Mouse (Mus musculus): ENCODE results near the gene Wdr26. TPM values are rescaled to one million over a fixed set of nuclear protein-coding genes. Genes with fewer than 3 reads are reported as not detected.
A peak's percentile ranks its signal among the peaks of the same experiment; 100 is the strongest.

Wdr26 gene
- total RNA-seq, 2 experiments from 2014 or later: 118 to 125 TPM

DNA sequence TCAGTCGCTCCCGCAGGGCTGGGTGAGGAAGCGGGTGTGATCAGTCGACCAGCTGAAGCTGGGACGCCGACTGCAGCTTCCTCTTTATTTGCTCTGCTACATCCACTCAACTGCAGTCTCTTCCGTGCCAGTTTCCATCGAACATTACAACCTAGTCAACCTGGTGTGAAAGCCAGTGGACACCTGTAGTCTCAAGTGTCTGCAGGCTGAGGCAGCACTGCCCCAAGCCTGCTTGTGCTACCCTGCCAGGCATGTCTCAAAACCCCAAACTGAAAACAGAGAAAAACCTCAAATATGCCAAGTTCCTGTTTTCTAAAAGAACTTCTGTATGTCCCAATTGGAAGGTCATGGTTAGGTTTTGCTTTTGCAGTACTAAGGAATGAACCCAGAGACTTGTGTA lies 41.6 kb downstream of the Wdr26 start:
- DNase-seq (ENCODE audit: low spot score in 2 of 2): no peak

DNA sequence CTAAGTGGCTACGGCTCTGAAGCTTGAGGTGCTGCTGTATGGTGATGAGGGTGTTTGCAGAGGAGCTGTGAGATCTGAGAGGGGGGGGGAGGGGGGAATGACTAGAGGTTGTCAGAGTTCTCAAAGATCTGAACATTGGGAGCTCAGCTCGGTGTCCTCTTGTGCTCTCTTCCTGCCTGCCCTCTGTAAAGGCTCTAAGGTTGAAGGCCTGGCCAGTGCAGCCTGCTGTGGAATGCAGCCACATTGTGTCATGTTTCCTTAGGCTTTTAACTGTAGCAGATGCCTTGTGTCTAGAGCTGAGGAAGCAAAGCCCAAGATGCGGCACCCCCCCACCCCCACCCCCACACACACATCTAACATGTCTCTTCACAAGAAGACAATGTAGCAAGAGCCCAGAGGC lies 43.4 kb downstream of the Wdr26 start:
- no peak for DNase-seq (ENCODE audit: low spot score in 2 of 2)

DNA sequence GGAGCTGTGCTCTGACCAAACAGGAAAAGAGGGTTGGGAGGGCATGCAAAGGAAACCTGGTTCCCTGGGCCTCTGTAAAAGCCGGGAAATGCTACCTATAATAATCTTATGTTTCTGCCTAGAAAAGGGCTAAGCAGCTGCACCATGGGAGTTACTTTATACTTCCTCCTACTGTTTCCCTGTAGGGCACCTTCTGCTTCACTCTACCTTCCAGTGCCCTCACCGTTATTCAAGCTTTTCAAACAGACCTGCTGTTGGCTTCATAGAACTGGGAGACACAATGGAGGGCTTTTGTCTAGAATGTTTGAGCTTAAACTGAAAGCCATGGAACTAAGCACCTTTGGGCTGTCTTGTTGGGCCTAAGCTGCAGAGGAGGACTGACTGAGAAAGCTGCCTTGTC lies 44.0 kb downstream of the Wdr26 start:
- DNase-seq (ENCODE audit: low spot score in 2 of 2): no peak

DNA sequence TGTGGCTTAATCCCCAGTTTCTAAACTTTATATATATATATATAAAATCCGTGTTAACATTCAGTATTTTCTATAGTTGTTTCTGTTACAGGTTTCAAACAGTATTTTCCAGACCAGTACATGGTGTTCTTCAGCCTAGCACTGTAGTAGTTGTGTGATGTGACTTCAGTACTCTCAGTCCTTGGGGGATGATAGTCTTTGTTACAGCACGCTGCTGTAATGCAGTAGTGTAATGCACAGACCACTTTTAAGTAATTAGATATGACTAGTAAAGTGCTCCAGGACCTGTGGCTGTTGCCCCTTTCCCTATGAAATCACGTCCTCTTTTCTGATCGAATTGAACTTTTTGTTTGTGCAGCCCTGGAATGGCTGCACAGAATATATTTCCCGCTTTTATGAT lies 60.3 kb downstream of the Wdr26 start:
- DNase-seq (ENCODE audit: low spot score in 2 of 2): no peak

DNA sequence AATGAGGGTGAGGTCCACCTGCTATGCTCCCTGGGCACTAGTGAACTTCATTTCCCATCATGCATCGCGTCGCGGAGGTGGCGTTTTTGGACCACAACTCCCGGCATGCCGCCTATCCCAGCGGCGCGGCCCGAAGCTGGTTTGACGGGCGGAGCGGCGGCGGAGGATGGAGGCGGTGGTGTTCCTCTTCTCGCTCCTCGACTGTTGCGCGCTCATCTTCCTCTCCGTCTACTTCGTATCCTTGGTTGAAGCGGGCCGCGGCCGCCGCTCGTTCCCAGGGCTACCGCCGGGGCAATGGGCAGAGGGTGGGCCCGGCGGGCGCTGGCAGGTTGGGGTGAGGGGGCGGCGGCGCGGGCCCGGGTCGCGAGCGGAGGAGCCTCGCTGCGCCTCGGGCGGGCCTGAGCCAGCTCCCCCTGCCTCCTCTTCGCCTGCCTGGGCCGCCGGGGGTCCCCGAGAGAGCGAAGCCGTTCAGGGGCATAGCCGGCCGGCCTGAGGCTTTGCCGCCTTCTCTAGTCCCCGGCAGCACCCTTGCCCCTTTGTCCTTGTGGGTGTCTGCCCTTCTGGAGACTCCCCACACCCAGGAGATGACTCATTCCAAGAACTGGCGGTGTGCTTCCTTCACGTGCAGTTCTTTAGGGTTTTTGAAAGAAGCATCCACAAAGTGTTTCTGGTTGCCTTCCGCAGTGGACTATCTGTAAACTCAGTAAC lies 60.8 kb downstream of the Wdr26 start:
- peak; percentile 75 to 92 for DNase-seq (ENCODE audit: low spot score in 2 of 2)

DNA sequence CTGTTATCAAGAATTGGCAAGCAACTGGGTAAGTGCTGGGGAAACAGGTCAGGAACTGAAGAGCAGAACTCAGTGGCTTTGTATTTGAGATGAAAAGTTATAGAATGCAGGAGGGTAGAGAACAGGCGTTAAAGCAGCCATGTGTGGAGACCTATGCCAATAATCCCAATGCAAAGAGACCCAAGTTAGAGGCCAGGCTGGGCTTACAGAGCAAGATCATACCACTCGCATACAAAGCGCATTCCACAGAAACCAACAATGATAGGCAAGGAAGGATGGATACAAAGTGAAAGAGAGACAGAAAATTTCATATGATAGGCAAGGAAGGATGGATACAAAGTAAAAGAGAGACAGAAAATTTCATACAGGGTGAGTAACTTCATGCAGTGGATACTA lies 61.4 kb downstream of the Wdr26 start:
- no peak for DNase-seq (ENCODE audit: low spot score in 2 of 2)

DNA sequence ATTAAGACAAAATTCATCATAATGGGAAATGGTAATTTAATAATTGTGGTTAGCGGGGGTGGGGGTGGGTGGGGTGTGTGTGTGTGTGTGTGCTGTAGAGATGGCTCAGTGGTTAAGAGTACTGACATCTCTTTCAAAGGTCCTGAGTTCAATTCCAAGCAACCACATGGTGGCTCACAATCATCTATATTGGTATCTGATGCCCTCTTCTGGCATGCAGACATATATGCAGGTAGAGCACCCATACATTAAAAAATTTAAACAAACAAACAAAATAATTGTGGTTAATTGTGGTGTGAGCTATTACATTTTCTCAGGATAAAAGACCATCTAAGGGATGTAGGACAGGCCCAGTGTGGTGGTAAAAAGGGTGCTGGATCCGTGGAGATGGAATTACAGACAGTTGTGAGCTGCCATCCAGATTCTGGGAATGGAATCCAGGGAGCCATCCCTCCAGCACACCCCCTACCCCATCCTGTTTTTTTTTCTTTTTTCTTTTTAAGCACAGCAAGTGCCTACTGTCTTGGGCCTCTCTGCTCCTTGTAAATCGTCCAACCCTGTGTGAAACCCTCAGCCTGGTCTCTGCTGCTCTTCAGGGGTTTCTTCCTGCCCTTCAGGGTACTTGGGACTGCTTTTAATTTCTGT lies 62.3 kb downstream of the Wdr26 start:
- DNase-seq (ENCODE audit: low spot score in 2 of 2): no peak

DNA sequence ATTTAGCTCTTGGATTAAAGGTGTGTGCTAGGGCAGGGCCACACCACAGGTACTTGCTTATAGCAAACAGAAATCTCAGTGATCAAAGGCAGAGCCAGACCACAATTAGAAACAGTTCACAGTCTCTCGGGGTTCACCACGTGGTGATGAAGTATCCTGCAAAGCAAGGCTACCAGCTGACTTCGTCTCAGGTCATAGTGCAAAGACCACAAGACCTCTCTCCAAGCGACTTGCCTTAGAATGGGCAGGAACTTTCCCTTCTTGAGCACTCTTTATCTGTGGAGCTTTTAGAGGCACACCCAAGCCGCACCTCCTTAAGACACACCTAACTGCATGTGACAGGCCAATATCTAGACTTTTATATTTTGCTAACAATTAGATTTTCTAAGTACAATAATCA lies 63.3 kb downstream of the Wdr26 start:
- no peak for DNase-seq (ENCODE audit: low spot score in 2 of 2)

DNA sequence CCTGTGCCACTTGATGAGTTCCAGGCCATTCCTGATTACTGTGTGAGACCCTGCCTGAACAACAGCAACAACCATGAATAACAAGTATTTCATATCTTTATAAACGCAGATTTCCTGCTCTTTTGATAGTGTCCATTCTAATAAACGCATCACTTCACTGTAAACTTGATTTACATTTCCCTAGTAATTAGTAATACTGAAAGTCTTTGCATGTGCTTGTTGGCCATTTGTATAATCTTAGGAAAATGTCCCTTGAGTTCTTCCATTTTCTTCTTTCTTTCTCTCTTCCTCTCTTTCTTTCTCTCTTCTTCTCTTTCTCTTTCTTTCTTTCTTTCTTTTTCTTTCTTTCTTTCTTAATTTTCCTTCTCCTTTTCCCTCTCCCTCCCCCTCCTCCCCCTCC lies 65.6 kb downstream of the Wdr26 start:
- no peak for DNase-seq (ENCODE audit: low spot score in 2 of 2)

DNA sequence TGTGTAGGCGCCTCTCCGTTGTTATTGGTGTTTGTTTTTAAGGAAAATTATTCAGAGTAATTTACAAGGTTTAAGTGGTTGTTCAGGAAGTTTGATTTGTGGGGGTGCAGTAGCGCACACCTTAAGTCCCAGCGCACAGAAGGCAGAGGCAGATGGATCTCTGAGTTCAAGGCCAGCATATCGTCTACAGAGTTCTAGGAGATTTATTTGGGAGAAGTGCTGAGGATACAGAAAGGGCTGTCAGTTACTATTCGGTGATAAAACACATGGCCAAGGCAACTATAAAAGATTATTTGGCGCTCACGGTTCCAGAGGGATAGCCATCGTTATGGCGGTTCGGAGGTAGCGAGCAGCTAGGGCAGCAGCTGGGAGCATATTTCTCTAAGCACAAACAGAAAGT lies 66.8 kb downstream of the Wdr26 start:
- DNase-seq (ENCODE audit: low spot score in 2 of 2): no peak

DNA sequence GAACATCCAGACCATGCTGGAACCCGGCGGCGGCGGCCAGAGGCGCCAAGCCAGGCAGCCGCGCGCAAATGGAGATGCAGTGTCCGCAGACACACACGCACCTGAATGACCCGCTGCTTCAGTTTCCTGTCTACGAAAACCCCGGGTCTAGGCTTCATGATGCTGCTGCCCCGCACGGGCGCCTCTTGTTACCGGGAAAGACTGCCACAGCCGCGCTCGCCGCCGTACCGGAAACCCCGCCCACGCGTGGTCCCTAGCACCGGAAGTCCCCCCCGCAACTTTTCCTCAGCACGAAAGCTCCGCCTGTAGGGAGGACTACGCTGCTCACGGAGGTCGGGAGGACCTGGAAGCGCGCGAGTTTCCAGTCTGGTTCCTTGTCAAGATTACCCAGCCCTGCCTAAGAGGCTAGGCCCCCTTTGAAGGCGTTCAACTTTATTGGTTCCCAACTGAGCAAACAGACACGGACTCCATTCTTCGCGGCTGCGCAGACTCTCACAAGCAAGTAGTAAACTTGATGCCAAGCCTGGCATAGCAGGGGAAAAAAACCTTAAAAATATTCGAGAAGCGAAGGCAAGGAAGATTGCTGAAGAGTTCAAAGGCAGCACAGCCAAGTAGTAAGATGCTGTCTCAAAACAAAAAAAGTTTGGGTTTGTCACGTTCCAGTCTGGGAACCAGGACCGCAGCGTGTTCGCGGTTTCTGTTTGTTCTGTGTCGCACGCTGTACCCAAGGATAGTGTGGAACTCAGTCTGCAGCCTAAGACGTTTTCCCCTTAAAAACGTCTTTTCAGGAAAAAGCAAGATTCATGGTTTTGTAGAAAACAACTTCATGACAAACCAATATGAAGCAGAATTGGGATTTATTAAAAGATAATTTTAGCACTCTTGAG lies 67.6 kb downstream of the Wdr26 start, which contains the start of the genes Nvl and Cnih4:
TSS of gene Nvl (minus strand) at position 255 of the 887 bp plus-strand sequence.
TSS of gene Cnih4 (plus strand) at position 744 of the 887 bp plus-strand sequence.
- peak; percentile 88 to 91 for DNase-seq (ENCODE audit: low spot score in 2 of 2)

DNA sequence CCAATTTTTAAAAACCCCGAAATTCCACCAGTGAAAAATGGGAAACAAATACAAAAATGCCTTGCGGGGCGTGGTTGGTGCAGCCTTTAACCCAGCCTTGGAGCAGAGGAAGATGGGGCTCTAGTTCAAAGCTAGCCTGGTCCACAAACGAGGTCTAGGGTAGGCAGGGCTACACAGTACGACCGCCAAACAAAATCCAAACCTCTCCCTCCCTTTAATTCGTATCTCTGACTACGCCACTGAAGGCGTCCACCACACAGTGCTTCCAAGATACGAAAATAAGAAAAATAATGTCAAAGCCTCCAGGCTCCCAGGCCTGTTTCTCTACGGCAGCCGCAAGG lies 68.2 kb downstream of the Wdr26 start:
- DNase-seq (ENCODE audit: low spot score in 2 of 2): no peak

DNA sequence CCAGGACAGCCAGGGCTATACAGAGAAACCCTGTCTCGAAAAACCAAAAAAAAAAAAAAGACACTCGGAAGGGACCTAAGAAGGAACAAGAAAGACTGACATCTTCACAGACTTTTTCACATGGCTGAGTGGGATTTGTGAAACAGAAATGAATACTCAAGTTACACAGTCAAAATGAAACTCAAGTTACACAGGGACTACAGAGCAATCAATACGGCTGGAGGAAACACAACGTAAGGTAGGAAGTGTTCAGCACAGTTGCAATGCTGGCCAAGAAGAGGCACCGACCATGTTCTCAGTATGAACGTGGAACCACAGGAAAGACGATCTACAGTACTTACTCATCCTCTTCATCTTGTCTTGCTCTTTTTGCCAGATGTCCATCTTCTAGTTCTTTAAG lies 73.1 kb downstream of the Wdr26 start:
- no peak for DNase-seq (ENCODE audit: low spot score in 2 of 2)

DNA sequence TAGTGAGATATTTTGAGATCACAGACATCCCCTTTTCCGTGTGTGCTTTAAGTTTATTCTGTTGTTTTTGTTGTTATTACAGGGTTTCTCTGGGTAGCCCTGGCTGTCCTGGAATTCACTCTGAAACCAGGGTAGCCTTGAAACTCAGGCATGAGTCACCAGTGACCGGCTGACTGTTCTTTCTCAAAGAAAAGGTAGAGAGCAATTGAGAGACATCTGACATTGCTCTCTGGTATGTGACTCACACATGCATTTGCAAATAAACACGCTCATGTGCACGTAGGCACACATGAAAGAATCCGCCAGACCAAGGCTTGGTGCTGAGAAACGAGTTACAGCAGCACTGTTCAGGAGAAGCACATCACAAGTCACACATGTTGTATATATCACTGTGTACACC lies 79.9 kb downstream of the Wdr26 start:
- DNase-seq (ENCODE audit: low spot score in 2 of 2): no peak

DNA sequence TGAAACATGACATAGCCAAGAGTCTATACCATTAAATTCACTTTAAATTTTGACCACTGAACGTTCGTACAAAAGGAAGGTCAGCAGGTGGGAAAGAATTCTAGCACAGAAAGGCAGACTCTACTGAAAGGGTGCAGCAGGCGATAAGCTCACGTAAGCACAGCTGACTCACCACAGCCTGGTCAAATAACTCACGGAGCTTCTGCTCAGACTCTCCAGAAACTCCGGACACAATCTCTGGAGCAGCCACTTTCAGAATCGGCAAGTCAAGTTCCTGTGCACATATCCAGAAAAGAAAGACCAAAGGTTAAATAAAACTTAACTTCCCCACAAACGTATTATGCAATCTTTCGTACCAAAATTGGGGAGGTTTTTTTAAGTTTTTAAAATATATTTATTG lies 85.0 kb downstream of the Wdr26 start:
- DNase-seq (ENCODE audit: low spot score in 2 of 2): no peak

DNA sequence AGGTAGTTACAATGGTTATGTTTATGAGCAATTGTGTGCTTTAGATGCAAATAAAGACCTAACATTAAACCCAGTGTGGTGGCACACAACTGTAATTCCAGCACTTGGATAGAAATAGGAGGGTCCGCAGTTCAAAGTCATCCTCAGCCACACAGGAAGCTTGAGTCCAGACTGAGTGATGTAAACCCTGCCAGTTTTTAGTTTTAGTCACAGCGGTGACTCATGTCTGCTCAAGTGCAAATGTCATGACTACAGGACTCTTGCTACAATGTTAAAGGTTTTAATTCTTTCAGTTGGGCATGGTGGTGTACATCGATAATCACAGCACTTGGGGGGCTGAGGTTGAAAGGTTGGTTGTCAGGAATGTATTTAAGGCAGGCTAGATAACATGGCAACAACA lies 85.9 kb downstream of the Wdr26 start:
- no peak for DNase-seq (ENCODE audit: low spot score in 2 of 2)

DNA sequence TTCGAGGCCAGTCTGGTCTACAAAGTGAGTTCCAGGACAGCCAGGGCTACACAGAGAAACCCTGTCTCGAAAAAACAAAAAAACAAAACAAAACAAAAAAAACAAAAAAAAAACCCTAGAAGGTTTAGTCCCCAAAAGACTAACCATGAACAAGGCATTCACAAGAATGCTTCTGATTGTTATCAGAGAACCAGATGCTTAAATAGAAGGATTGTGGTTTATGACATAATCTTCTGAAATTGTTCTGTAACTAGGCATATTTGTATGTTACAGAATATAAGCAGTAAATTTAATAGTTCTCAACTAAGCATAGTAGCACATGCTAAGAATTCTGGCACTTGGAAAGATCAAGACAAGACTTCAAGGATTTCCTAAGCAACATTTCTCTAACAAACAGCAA lies 87.7 kb downstream of the Wdr26 start:
- no peak for DNase-seq (ENCODE audit: low spot score in 2 of 2)

Other genes starting within 250 kb of the Wdr26 start
- gene Ephx1, start 191.1 kb downstream of the Wdr26 start, total RNA-seq (2021): 10 to 100 TPM; 29.3 to 31.4 TPM
- not detected for gene 9130409I23Rik, start 160.8 kb downstream of the Wdr26 start, total RNA-seq (2021)
- 10 to 100 TPM; 14.9 to 16.8 TPM for gene Nvl, start 67.8 kb downstream of the Wdr26 start, total RNA-seq (2021)
- 10 to 100 TPM; 29.6 to 31.2 TPM for gene Cnih4, start 67.3 kb downstream of the Wdr26 start, total RNA-seq (2021)
- under 1 TPM in 1 of 2 experiments, not detected in 1; 0.17 TPM for gene Cnih3, start 140.6 kb upstream of the Wdr26 start, total RNA-seq (2021)

All from gastrocnemius, postnatal 4 days (tissue).